Mouse (Mus musculus) WW6 (cell line): ENCODE results near the gene Pin4.
"Not testable (repeated sequence)": the region's sequence is repeated elsewhere in the genome, so short reads cannot be mapped to it uniquely, and the experiment has no call there.

Source experiments
- DNase-seq: peaks from one replicate; pipeline ENCODE4 v3.0.0-alpha.2; 2013; ENCODE audit warnings: low read depth, low spot score

Gene Pin4

GRCm38 (mm10) chrX:102119042-102119864 lies at the start of gene Pin4:
Gene Pin4, plus strand, starts transcription at chrX:102119447.
- DNase-seq: peak; percentile 82

- DNase-seq: peak; percentile 26
These were observed 48.4 kb upstream of the Pin4 start, which contains the start of gene Rtl5 for GRCm38 (mm10) chrX:102070591-102071471. Gene Rtl5, minus strand, starts transcription at chrX:102071304.

GRCm38 (mm10) chrX:102071517-102071916 lies 47.7 kb upstream of the Pin4 start:
- DNase-seq: no peak

- no peak for DNase-seq
These were observed 45.5 kb upstream of the Pin4 start for GRCm38 (mm10) chrX:102073605-102074325.

GRCm38 (mm10) chrX:102074435-102074834 lies 44.8 kb upstream of the Pin4 start:
- no peak for DNase-seq

GRCm38 (mm10) chrX:102075158-102075557 lies 44.1 kb upstream of the Pin4 start:
- no peak for DNase-seq

GRCm38 (mm10) chrX:102076886-102077765 lies 42.1 kb upstream of the Pin4 start:
- DNase-seq: no peak

GRCm38 (mm10) chrX:102081076-102081475 lies 38.2 kb upstream of the Pin4 start:
- no peak for DNase-seq

- DNase-seq: no peak
These were observed 37.5 kb upstream of the Pin4 start for GRCm38 (mm10) chrX:102081573-102082279.

- no peak for DNase-seq
These were observed 36.9 kb upstream of the Pin4 start for GRCm38 (mm10) chrX:102082340-102082739.

GRCm38 (mm10) chrX:102085798-102086443 lies 33.3 kb upstream of the Pin4 start:
- DNase-seq: no peak

- DNase-seq: no peak
These were observed 28.6 kb upstream of the Pin4 start for GRCm38 (mm10) chrX:102090605-102091004.

GRCm38 (mm10) chrX:102094381-102094904 lies 24.8 kb upstream of the Pin4 start:
- no peak for DNase-seq

GRCm38 (mm10) chrX:102101886-102102285 lies 17.4 kb upstream of the Pin4 start:
- no peak for DNase-seq

- DNase-seq: not testable (repeated sequence)
These were observed 15.4 kb upstream of the Pin4 start for GRCm38 (mm10) chrX:102103830-102104229.

GRCm38 (mm10) chrX:102109349-102109748 lies 9.9 kb upstream of the Pin4 start:
- DNase-seq: not testable (repeated sequence)

- no peak for DNase-seq
These were observed 3.6 kb upstream of the Pin4 start for GRCm38 (mm10) chrX:102115676-102116075.

- no peak for DNase-seq
These were observed 2.1 kb downstream of the Pin4 start for GRCm38 (mm10) chrX:102121321-102121720.

- no peak for DNase-seq
These were observed 21.9 kb downstream of the Pin4 start for GRCm38 (mm10) chrX:102141157-102141556.
